Mouse (Mus musculus): ENCODE results near the gene Dgke.
"Not testable (repeated sequence)": the region's sequence is repeated elsewhere in the genome, so short reads cannot be mapped to it uniquely, and the experiment has no call there.

Dgke gene

DNA sequence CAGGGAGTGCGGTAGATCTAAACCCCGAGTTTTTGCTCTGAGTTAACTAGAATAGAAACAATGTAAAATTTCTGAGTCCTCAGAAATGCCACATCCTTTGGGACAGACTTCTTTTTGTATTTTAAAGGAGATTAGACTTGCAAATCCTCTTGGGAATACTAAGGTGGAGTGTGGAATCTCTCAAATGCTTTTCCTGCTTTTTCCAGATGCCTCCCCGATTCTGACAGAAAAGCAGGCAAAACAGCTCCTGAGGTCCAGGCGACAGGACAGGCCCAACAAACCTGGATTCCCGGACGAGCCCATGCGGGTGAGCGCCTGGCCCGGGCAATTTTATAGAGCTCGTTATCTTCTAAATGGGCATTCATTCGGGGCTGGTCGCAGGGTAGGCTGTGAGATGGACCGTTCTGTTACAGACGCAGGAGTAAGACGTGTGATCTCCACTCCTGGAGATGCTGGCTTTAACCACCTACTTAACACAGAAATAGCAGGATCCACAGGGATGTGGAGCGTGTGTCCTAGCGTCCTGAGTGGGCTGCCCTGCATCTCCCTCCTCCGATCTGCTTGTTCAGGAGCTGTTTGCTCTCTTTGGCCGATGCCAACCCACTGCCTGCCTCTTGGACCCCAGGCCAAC is 8.2 kb upstream of the Dgke start:
- no peak for DNase-seq (ENCODE audit: low read depth, low spot score)

DNA sequence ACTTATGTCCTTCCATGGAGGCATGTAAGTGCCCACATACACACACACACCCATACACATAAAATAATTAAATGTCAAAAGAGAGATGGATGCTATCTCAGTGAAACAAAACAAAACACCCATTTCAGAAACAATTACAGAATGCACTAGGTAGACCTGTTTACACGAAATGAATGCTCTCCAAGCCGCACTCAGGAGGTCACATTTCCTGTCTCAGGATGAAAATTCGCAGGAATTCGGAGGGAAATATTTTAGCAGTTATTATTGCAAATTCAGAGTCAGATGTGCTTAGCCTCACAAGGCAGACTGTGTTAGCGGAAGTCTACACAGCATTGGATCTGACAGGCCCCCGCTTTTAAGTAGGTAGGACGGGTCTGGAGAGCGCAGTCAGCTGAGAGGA is 6.9 kb upstream of the Dgke start, which contains the start of gene Gm525:
Gene Gm525, plus strand, starts transcription at position 301 of the 400 bp plus-strand sequence.
- no peak for DNase-seq (ENCODE audit: low read depth, low spot score)

DNA sequence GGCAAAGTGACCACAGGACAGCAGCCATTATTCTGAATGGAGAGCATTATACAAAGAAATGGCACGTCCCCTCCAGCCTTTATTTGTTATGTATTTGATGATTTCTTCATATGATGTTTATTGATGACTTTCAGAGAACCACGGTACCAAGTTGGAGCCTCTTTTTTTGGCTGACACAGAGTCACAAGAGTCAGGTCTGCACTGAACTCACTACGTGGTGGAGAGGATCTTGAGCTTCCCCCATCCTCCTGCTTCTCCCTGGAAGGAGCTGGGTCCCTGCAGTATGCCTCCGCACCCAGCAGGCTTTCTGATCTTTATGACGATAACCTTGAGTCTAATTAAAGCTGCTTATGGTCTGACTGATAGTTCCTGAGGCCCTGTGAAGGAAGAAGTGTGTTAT is 4.9 kb upstream of the Dgke start:
- DNase-seq (ENCODE audit: low read depth, low spot score) = no peak

DNA sequence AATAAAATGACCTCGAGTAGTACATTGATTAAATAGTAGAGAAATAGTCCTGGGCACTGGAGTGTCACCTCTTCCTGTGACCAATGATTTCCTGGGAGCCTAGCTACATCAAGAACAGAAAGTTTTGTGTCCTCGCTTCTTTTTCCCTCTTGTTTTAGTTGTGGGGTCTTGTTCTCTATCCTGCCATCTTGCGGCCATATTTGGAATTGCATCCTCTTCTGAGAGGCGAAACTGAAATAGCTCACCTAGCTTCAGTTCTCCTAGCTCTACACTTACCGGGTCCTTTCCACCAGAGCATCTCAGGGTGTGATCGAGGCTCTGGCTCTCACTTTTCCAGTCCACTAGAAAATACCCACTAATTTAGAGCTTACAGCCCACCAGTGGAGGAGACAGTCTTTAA is 2.7 kb upstream of the Dgke start:
- DNase-seq (ENCODE audit: low read depth, low spot score) = no peak

DNA sequence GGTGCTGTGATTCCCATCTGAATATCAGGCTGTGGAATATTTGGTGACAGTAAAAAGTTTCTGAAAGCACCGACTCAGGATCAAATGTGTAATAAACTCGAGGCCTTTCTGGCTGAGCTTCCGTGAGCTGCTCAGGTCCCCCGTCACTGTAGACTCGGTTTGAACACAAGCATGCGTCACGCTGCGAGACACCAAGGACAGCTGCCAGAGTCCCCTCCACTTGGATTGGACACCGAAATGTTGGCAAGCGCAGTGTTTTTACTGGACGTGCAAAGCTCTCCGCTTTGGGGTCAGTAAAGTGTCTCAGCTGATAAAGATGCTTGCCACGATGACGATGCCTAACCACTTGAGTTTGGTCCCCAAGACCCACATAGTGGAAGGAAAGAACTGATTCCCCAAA is 2.0 kb upstream of the Dgke start:
- no peak for DNase-seq (ENCODE audit: low read depth, low spot score)

DNA sequence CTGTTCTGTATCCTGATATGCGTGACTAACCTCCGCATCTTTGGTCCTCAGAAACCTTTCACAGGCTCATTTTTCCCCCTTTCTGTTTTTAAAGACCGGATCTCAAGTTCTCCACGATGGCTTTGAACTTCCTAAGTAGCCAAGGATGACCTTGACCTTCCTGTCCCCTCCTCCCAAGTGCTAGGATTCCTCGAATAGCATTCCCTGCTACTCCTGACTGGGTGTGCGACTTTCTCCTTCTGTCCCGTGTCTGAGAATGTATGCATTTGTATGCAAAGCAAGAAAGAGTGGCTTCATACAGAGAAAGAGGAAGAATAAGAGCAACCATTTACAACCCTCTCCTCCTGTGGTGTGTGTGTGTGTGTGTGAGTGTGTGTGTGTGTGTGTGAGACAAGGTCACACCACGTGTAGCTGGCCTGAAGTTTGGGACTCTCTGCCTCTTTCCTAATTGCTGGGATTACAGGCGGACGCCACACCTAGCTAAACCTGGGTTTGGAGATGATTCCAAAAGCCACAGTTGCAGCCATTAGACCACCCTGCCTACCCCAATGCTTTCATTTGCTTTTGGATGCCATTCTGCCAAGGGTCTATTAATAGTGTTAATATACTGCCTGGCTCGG is 1.3 kb upstream of the Dgke start:
- DNase-seq (ENCODE audit: low read depth, low spot score) = no peak

DNA sequence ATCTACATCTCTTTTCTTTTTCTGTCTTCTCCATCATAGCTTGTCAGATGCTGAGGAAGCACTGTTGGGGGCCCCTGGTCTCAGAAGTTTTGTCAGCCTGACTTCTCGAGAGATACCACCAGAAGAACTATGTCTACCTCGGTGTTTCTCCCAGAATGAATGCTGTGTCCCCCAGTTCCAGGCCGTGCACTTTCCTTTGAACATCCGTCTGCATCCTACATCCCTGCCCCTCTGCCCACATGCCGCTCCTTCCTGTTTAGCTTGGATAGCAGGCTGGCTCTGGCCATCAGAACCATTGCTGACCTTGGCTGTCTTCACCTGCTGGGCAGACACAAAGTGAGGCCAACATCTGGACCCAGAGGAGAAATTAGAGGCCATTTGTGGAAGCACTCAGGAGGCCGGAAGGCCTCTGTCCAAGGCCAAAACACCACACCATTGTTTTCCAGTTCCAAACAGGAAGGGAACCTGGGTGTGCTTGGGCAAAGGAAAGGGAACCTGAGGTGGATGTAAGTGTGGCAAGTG is 712 bp upstream of the Dgke start:
- DNase-seq (ENCODE audit: low read depth, low spot score) = no peak

DNA sequence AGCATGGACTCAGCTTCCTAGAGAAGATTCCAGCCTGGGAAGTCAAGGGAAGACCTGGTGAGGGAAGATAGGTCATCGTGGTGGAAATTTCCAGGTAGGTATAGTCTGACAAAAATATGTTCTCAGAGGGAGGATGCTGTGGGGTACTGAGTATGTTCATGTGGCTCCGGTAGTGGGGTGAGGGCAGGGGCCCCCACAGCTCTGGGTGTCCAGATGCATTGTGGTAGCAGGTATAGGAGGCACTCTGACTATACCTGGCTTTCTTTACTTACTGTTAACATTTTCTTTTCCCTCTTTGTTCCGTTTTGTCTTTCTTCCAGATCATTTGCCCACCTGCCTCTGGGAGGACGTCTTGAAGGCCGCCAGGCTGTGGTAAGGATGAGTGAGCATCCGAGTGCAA is 524 bp downstream of the Dgke start:
- no peak for DNase-seq (ENCODE audit: low read depth, low spot score)

DNA sequence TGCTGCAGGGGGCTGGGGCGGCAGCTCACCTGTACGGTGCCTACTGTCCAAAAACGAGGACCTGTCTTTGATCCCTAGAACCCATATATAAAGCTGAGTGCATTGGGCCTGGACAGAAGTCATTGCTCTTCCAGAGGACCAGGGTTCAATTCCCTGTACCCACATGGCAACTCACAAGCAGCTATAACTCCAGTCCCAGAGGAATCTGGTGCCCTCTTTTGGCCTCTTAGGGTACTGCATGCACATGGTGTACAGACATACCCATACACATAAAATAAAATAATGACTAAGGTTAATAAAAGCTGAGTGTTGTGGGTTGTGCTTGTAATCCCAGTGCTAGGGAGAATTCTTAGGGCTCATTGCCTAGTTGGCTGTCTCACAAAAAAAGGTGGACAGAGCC is 1.4 kb downstream of the Dgke start:
- no peak for DNase-seq (ENCODE audit: low read depth, low spot score)

DNA sequence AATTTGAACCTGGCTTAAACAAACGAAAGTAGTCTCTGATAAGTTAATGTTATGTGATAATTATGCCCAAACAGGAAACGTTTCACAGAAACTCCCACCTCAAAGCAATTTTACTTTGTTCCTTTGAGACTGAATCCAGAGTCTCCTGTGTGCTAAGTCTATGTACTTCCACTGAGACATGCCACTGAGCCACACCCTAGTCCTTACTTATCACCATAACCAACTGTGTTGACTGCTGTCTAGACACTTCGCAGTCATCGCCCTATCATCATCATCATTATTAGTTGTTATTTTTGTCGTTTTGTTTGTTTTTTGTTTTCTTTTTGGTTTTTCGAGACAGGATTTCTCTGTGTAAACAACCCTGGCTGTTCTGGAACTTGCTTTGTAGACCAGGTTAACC is 2.3 kb downstream of the Dgke start:
- DNase-seq (ENCODE audit: low read depth, low spot score) = no peak

DNA sequence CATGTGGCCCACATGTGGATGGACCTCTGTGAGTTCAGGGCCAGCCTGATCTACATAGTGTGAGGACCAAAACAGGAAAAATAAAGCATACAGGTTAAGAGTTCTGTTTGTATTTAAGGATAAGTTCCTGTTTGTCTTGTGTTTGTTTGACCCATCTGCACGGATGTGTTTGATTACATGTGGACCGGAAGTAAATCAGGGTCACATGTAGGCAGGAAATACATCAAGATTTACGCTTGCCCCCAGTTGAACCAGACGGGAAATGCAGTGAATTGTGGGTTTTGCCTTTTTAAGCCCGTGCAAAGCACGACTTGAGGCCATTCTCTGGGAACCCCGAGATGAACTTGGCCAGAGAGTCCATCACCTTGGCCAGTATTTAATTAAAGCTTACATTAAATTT is 5.3 kb downstream of the Dgke start:
- no peak for DNase-seq (ENCODE audit: low read depth, low spot score)

DNA sequence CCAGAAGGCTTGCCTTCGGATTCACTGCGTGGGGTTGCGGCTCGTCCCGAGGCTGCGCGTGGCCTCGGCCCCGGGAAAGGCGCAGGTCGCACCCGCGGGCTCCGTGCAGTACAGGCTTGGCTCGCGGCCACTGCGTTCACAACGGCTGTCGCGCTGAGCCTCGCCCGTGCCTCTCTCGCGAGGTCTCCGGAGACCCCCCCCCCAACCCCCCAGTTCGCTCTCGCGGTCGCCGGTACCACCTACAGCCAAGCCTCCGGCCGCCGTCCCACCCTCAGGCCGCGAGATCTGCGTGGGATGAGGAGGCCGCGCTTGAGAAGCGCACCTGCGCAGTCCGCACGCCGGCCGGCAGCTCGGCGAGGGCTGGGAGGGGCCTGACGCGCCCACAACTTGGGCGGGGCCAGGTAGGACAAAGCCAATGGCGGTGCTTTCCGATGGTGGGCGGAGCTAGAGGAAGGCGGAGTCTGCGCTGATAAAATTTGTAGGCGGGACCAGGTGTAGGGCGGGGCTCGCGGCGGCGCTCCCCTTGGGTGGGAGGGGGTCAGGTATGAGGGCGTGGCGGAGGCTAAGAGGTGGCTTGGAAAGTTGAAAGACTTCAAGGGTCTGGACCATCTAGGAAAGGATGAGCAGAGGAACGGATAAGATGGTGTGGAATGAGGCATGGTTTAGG is 6.1 kb downstream of the Dgke start:
- peak; percentile 88 for DNase-seq (ENCODE audit: low read depth, low spot score)

DNA sequence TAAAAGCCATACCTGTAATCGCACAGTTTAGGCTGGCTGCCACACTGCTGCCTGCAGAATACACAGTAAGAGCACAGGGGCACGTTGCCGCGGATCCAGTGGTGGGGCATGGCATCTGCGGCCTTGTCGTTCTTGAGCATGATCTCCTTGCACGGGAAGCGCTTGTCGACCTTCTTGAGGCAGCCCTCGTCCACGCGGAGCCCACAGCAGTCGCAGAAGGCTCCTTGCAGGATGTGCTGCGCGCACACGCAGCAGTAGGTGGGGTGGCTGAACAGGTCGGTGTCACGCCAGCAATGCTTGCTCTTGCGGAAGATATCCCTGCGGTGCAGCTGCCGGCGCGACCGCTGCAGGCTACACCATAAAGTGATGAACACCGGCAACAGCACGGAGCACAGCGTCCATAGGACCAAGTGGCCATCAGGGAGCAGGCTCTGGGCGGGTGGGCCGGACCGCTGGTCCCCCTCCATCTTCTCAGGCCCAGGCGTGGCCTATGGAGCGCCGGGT is 6.7 kb downstream of the Dgke start:
- DNase-seq (ENCODE audit: low read depth, low spot score) = no peak

DNA sequence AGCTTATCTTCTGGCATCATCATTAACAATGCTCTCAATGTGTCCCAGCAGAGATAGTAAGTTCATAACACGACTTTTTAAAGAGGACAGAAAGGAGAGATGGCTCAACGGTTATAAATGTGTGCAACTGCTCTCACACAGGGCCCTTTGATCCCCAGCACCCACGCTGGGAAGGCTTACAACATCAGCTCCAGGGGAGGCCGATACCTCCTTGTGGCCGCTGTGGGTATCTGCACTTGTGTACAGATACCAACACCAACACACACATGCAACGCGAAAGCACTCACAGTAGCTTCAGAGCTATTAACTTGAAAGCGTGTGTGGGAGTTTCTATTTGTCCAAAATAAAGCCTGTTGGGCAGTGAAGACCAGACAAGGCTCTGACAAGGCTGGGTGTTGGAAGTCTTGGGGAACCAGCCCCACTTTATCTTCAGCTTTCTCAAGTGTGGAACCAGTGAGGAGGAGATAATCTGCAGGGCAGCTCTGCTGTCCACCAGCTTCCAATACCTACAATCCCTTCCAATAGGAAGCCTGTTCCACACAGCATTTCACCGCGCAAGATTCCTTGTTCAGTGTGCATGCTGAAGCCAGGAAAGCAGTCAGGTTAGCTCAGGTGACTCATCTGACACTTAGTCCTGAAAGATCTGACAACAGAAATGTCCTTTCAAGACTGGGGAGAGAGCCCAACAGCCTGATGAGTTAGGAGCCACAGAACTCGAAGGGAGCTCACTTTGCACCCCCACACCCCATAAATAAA is 8.0 kb downstream of the Dgke start:
- no peak for DNase-seq (ENCODE audit: low read depth, low spot score)

DNA sequence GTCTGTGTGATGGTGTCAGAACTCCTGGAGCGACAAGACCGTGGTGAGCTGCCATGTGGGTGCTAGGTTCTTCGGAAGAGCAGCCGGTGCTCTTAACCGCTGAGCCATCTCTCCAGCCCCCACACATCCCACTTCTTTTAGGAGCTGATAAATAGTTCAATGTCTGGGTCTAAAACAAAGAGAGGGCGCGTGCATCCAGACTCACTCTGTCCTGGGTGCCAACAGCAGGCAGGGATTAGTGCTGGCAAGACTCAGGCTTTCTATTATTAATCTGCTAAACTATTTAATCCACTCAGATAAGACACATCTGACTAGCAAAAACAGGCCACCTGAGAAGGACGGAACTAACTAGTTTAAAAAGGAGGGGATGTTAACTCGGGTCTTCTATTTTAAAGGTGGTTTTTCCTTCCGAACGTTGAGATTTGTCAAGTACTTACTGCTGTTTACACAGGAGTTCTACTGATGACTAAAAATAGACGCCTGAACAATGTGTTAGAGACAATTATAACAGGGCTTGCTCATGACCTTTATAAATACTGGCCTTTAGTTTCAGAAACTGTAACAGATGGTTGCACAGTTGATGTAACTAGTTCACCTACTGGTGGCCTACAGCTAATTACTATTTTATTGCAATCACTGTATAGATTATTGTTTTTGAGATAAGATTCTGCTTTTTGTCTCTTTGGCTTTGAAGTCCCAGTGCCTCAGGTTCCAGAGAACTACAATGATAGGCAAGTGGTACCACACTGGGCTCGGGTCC is 10.5 kb downstream of the Dgke start:
- no peak for DNase-seq (ENCODE audit: low read depth, low spot score)

DNA sequence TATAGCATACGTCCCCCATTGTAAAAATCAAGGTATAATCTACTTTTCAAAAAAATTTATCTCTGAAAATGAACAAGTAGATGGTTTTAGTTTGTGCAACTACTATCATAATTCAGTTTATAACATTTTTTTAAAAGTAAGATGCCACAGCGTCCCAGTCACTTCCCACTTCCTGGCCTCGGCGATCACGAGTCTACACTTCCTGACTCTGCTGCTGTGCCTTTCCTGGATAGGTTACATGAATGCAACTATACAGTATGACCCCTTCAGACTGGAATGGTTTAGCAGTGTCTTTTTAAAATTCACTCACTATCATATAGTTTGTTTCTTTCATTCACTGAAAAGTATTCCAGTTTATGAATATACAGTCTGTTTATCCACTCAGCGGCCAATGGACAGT is 14.9 kb downstream of the Dgke start:
- DNase-seq (ENCODE audit: low read depth, low spot score) = no peak

DNA sequence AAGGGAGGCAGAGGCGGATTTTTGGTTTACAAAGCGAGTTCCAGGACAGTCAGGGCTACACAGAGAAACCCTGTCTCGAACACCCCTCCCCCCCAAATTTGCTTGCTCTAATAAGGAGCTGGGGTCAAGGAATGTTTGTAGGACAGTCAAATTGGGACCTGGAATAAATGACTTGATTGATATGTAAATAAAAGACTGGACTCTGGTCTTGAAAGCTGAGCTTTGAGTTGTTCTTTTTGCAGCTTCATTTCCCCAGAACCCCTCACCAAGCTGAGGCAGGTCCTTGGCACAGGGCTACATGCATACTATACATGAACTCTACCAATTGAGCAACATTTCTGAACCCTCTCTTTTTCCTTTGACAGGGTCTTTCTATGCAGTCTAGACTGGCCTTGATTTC is 20.6 kb downstream of the Dgke start:
- no peak for DNase-seq (ENCODE audit: low read depth, low spot score)

DNA sequence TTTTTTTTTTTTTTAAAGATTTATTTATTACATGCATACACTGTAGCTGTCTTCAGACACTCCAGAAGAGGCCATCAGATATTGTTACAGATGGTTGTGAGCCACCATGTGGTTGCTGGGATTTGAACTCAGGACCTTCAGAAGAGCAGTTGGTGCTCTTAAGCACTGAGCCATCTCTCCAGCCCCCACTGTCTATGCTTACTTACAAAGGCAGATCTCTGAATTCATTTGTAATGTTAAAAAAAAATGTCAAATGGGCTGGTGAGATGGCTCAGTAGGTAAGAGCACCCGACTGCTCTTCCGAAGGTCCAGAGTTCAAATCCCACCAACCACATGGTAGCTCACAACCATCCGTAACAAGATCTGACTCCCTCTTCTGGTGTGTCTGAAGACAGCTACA is 21.1 kb downstream of the Dgke start:
- not testable (repeated sequence) for DNase-seq (ENCODE audit: low read depth, low spot score)

DNA sequence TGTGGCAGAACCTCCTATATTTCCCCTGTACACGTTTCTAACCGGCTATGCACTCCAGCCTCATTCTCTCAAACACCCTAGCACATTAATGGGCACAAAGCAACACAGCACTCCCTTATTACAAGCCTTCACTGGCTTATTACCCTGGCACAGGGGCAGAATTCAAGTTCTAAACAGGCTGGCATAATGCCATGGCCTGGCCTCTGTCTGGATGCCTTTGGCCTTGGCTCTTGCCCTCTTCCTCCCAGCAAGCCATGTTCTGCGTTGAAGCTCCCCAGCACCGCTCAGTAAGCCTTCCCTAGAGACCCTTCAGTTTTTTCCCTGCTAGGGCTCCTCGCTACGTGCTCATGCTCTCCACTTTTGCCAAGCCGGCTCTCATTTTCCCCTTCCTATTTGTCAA is 23.6 kb downstream of the Dgke start:
- DNase-seq (ENCODE audit: low read depth, low spot score) = no peak

DNA sequence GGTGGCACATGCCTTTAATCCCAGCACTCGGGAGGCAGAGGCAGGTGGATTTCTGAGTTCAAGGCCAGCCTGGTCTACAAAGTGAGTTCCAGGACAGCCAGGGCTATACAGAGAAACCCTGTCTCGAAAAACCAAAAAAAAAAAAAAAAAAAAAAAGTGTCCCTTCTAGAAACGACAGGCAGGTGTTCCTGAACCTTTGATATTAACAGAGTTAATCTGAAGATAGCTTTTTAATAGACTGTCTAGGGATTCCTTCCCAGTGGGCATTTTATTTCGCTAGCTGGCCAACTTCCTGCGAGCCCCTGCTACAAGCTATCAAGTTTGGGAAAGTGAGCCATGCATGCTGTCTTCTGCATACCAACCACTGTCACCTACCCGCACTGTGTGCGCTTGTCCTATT is 25.6 kb downstream of the Dgke start:
- DNase-seq (ENCODE audit: low read depth, low spot score) = not testable (repeated sequence)

DNA sequence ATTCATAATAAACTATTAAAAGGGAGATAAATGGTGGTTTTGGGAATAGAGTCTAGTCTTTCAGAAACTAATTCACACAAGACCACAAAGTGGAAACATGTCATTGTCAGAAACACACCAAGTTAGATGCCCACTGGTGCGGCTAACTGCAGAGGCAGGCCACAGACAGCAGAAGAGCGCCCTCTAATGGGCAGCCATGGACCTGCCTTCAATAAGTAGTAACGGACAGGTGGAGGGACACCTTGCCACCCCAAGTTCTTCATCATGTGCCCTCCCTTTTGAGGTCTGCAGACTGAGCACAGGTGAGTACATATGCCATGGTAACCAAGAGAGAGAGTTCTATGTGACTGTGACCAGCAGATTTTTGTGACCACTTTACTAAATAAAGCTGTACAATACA is 27.3 kb downstream of the Dgke start:
- DNase-seq (ENCODE audit: low read depth, low spot score) = no peak

Data from telencephalon, adult 2 months (tissue).